12 mouse cellular contexts compared by ENCODE assay signal in the genomic region with DNA sequence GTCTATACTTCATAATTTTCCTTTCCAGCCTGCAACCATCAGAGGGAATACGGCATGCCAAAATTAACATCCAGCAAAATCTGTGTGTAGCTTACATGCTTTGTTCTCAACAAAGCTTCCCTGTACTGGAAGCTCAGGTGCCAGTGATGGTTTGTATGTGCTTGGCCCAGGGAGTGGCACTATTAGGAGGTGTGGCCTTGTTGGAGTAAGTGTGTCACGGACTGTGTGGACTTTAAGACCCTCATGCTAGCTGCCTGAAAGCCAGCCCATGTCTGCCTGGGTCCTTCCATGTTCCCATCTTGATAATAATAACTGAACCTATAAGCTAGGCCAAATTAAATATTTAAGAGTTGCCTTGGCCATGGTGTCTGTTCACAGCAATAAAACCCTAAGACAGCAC.
"Had no signal": no experiment of that assay in that cellular context is flagged by ENCODE, and none has a peak within 500 bp of the region (broad histone marks: within the 10 kb centered on the region; RNA-seq: fewer than 3 reads in every experiment).

No protein-coding gene starts in this region.

- ATAC-seq: midbrain, embryonic 15.5 days had no signal

- H3K9me3 ChIP-seq: midbrain, embryonic 13.5 days; midbrain, embryonic 15.5 days; neural tube, embryonic 12.5 days; stomach, embryonic 15.5 days had no signal

- H3K4me2 ChIP-seq: lung, embryonic 14.5 days; midbrain, embryonic 11.5 days; midbrain, embryonic 13.5 days; midbrain, embryonic 15.5 days; neural tube, embryonic 12.5 days; stomach, embryonic 15.5 days had no signal

- H3K9ac ChIP-seq: lung, embryonic 14.5 days; midbrain, embryonic 13.5 days; midbrain, embryonic 15.5 days; neural tube, embryonic 12.5 days; stomach, embryonic 15.5 days had no signal

- H3K4me3 ChIP-seq: midbrain, embryonic 13.5 days; midbrain, embryonic 15.5 days; neural tube, embryonic 12.5 days; stomach, embryonic 15.5 days had no signal

- H3K27ac ChIP-seq: midbrain, embryonic 13.5 days; midbrain, embryonic 15.5 days; neural tube, embryonic 12.5 days; stomach, embryonic 15.5 days; stomach, postnatal 0 days had no signal

- H3K27me3 ChIP-seq: midbrain, embryonic 13.5 days; midbrain, embryonic 15.5 days; neural tube, embryonic 12.5 days; stomach, embryonic 15.5 days had no signal

- DNase-seq: lung, adult 18-20 months; lung, embryonic 14.5 days; lung, postnatal 10 days; right cerebral cortex, postnatal 14 days; thymus, adult 2 months; thymus, postnatal 25 days had no signal

- H3K4me1 ChIP-seq: midbrain, embryonic 13.5 days; midbrain, embryonic 15.5 days; neural tube, embryonic 12.5 days; stomach, embryonic 15.5 days had no signal
